In the genomic region with DNA sequence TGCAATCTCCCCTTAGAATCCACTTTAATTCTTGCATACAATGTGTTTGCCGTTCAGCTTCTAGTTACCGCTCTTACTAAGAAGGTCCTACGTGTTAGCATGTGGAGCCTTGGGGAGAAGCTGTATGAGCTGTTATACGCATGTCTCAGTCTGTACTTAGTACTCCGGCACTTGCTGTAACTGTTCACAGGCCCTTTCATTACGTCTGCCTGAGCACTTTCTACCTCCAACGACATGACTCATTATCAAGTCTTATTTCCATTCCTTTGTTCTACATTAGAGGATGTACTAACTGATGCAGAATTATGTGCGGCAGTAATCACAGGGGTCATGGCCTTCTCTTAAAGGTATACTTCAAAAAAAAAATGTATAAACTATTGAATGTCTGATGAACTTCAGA, we compare ENCODE assay signal across 28 mouse cellular contexts.
DNase-seq lines count a peak whose midpoint lies in the region; ATAC-seq lines count a peak whose summit lies in the region.
"Had no signal": no experiment of that assay in that cellular context is flagged by ENCODE, and none has a peak within 500 bp of the region (broad histone marks: within the 10 kb centered on the region; RNA-seq: fewer than 3 reads in every experiment).

No protein-coding gene starts in this region.

- H3K4me2 ChIP-seq in forebrain, embryonic 15.5 days (replicated peaks), result no peak overlapping the region
- no peak overlapping the region for H3K4me2 ChIP-seq in forebrain, embryonic 13.5 days
- H3K4me2 ChIP-seq in neural tube, embryonic 14.5 days (ENCODE audit: low read depth, low read length), result no peak overlapping the region
- H3K4me2 ChIP-seq in liver, embryonic 11.5 days, result no peak overlapping the region
- H3K4me2 ChIP-seq: embryonic facial prominence, embryonic 12.5 days; hindbrain, embryonic 15.5 days; kidney, embryonic 15.5 days; liver, embryonic 15.5 days; lung, embryonic 14.5 days; midbrain, embryonic 15.5 days; neural tube, embryonic 13.5 days had no signal

- no peak overlapping the region for H3K9ac ChIP-seq in forebrain, embryonic 15.5 days (replicated peaks)
- H3K9ac ChIP-seq in forebrain, embryonic 13.5 days, result no peak overlapping the region
- H3K9ac ChIP-seq in neural tube, embryonic 14.5 days (replicated peaks; ENCODE audit: low read depth, low read length), result no peak overlapping the region
- H3K9ac ChIP-seq in liver, embryonic 11.5 days (ENCODE audit: low read depth, low read length), result no peak overlapping the region
- H3K9ac ChIP-seq: embryonic facial prominence, embryonic 12.5 days; hindbrain, embryonic 15.5 days; kidney, embryonic 15.5 days; liver, embryonic 15.5 days; lung, embryonic 14.5 days; midbrain, embryonic 15.5 days; neural tube, embryonic 13.5 days had no signal

- 0 out of 2 replicates have a peak, but pooled peaks have one; percentile 34 for ATAC-seq in forebrain, embryonic 15.5 days (replicated peaks)
- no peak for ATAC-seq in forebrain, embryonic 13.5 days
- ATAC-seq in neural tube, embryonic 14.5 days (ENCODE audit: low read depth), result 0 out of 2 replicates have a peak, but pooled peaks have one; percentile 18
- no peak for ATAC-seq in liver, embryonic 11.5 days (replicated peaks; ENCODE audit: low FRiP score)
- ATAC-seq: inflammation-experienced regulatory T-cells, adult 6 months; midbrain, embryonic 15.5 days had no signal

- H3K27ac ChIP-seq in forebrain, embryonic 15.5 days (replicated peaks), result no peak overlapping the region
- no peak overlapping the region for H3K27ac ChIP-seq in forebrain, embryonic 13.5 days
- no peak overlapping the region for H3K27ac ChIP-seq in neural tube, embryonic 14.5 days (ENCODE audit: low read depth, low read length)
- 0 out of 2 replicates have a peak overlapping the region, but pooled peaks have one; percentile 35 for H3K27ac ChIP-seq in embryonic facial prominence, embryonic 10.5 days (replicated peaks)
- H3K27ac ChIP-seq in liver, embryonic 11.5 days (ENCODE audit: low read depth, low read length), result no peak overlapping the region
- H3K27ac ChIP-seq: embryonic facial prominence, embryonic 12.5 days; hindbrain, embryonic 10.5 days; hindbrain, embryonic 15.5 days; kidney, embryonic 15.5 days; liver, embryonic 15.5 days; midbrain, embryonic 10.5 days; midbrain, embryonic 15.5 days; neural tube, embryonic 13.5 days had no signal

- no peaks in the 10 kb centered on the region for H3K27me3 ChIP-seq in forebrain, embryonic 15.5 days
- no peaks in the 10 kb centered on the region for H3K27me3 ChIP-seq in forebrain, embryonic 13.5 days
- H3K27me3 ChIP-seq in neural tube, embryonic 14.5 days (ENCODE audit: control insufficient read depth, insufficient read depth, low read length), result no peaks in the 10 kb centered on the region
- no peaks in the 10 kb centered on the region for H3K27me3 ChIP-seq in embryonic facial prominence, embryonic 10.5 days (replicated peaks; ENCODE audit: low read depth, poor library complexity, severe bottlenecking)
- H3K27me3 ChIP-seq in liver, embryonic 11.5 days (replicated peaks; ENCODE audit: control insufficient read depth, insufficient read depth, low read length), result no peaks in the 10 kb centered on the region
- H3K27me3 ChIP-seq: embryonic facial prominence, embryonic 12.5 days; hindbrain, embryonic 15.5 days; kidney, embryonic 15.5 days; liver, embryonic 15.5 days; midbrain, embryonic 15.5 days; neural tube, embryonic 13.5 days had no signal

- 42% methylated on average over 8 of the region's 8 CpGs for WGBS in forebrain, embryonic 15.5 days
- 48% methylated on average over 8 of the region's 8 CpGs for WGBS in forebrain, embryonic 13.5 days
- WGBS in neural tube, embryonic 14.5 days, result 49% methylated on average over 8 of the region's 8 CpGs
- WGBS in embryonic facial prominence, embryonic 10.5 days, result 83% methylated on average over 8 of the region's 8 CpGs
- WGBS in liver, embryonic 11.5 days, result 85% methylated on average over 8 of the region's 8 CpGs

- DNase-seq in neural tube, embryonic 10.5 days (ENCODE audit: extremely low spot score, low spot score), result no peak
- DNase-seq in embryonic facial prominence, embryonic 10.5 days (ENCODE audit: low spot score), result no peak
- no peak for DNase-seq in adrenal gland, postnatal 14 days
- DNase-seq in liver, embryonic 11.5 days (ENCODE audit: low spot score), result no peak
- DNase-seq: adrenal gland, postnatal 36 days; cerebellum, adult 8-10 months; cerebellum, postnatal 36 days; heart, postnatal 14 days; kidney, adult 18-20 months; kidney, postnatal 25 days; liver; lung, embryonic 14.5 days; lung, postnatal 14 days; right cerebral cortex, postnatal 4 days; thymus, adult 2 months; thymus, postnatal 36 days had no signal

- H3K9me3 ChIP-seq in forebrain, embryonic 15.5 days, result no peaks in the 10 kb centered on the region
- no peaks in the 10 kb centered on the region for H3K9me3 ChIP-seq in forebrain, embryonic 13.5 days (replicated peaks)
- no peaks in the 10 kb centered on the region for H3K9me3 ChIP-seq in neural tube, embryonic 14.5 days (ENCODE audit: control insufficient read depth, low read length)
- H3K9me3 ChIP-seq in embryonic facial prominence, embryonic 10.5 days, result no peaks in the 10 kb centered on the region
- no peaks in the 10 kb centered on the region for H3K9me3 ChIP-seq in liver, embryonic 11.5 days (ENCODE audit: control insufficient read depth, low read length)
- H3K9me3 ChIP-seq: embryonic facial prominence, embryonic 12.5 days; hindbrain, embryonic 10.5 days; hindbrain, embryonic 15.5 days; kidney, embryonic 15.5 days; liver, embryonic 15.5 days; midbrain, embryonic 10.5 days; midbrain, embryonic 15.5 days; neural tube, embryonic 13.5 days had no signal

- no peak overlapping the region for H3K4me3 ChIP-seq in forebrain, embryonic 15.5 days
- H3K4me3 ChIP-seq in forebrain, embryonic 13.5 days, result no peak overlapping the region
- no peak overlapping the region for H3K4me3 ChIP-seq in neural tube, embryonic 14.5 days (ENCODE audit: low read depth, low read length)
- no peak overlapping the region for H3K4me3 ChIP-seq in embryonic facial prominence, embryonic 10.5 days
- no peak overlapping the region for H3K4me3 ChIP-seq in liver, embryonic 11.5 days (ENCODE audit: low read depth, low read length)
- H3K4me3 ChIP-seq: embryonic facial prominence, embryonic 12.5 days; hindbrain, embryonic 10.5 days; hindbrain, embryonic 15.5 days; kidney, embryonic 15.5 days; liver, embryonic 15.5 days; midbrain, embryonic 10.5 days; midbrain, embryonic 15.5 days; neural tube, embryonic 13.5 days had no signal

- H3K4me1 ChIP-seq in forebrain, embryonic 15.5 days, result peaks cover 34% of the 10 kb centered on the region
- peaks cover 46% of the 10 kb centered on the region for H3K4me1 ChIP-seq in forebrain, embryonic 13.5 days
- H3K4me1 ChIP-seq in neural tube, embryonic 14.5 days (ENCODE audit: control insufficient read depth, insufficient read depth, low read length), result no peaks in the 10 kb centered on the region
- peaks cover 46% of the 10 kb centered on the region for H3K4me1 ChIP-seq in embryonic facial prominence, embryonic 10.5 days
- H3K4me1 ChIP-seq in liver, embryonic 11.5 days (replicated peaks; ENCODE audit: control insufficient read depth, insufficient read depth, low read length), result peaks cover 2% of the 10 kb centered on the region; the same call in 1 of the 2 replicates

- H3K36me3 ChIP-seq in forebrain, embryonic 15.5 days, result no peaks in the 10 kb centered on the region
- H3K36me3 ChIP-seq in forebrain, embryonic 13.5 days (ENCODE audit: poor library complexity, severe bottlenecking), result no peaks in the 10 kb centered on the region
- H3K36me3 ChIP-seq in neural tube, embryonic 14.5 days (ENCODE audit: control insufficient read depth, insufficient read depth, low read length), result no peaks in the 10 kb centered on the region
- H3K36me3 ChIP-seq in embryonic facial prominence, embryonic 10.5 days (replicated peaks), result no peaks in the 10 kb centered on the region
- H3K36me3 ChIP-seq in liver, embryonic 11.5 days (ENCODE audit: control insufficient read depth, insufficient read depth, low read length), result no peaks in the 10 kb centered on the region
- H3K36me3 ChIP-seq: embryonic facial prominence, embryonic 12.5 days; hindbrain, embryonic 10.5 days; hindbrain, embryonic 15.5 days; kidney, embryonic 15.5 days; liver, embryonic 15.5 days; midbrain, embryonic 10.5 days; midbrain, embryonic 15.5 days; neural tube, embryonic 13.5 days had no signal

Comparison
In these comparisons a context has a peak if more than half of its experiments do, and no peak if none do; other contexts are left out.
1. ATAC-seq: peak in forebrain, embryonic 15.5 days (single experiment) and neural tube, embryonic 14.5 days (single experiment); none in forebrain, embryonic 13.5 days (single experiment) and liver, embryonic 11.5 days (single experiment).